Mouse (Mus musculus): ENCODE data around the gene Car11. TPM values are rescaled to one million over a fixed set of nuclear protein-coding genes. Genes with fewer than 3 reads are reported as not detected.

Gene Car11
- polyA plus RNA-seq, 1 experiment from 2014 or later: 4.9 TPM

GRCm38 (mm10) chr7:45708221-45708761, 8.6 kb downstream of the Car11 start:
- peaks cover 59% of the 10 kb centered on the region for H3K4me1 ChIP-seq
- no peak for DNase-seq (ENCODE audit: low spot score)
- 30% methylated on average over 13 of the region's 13 CpGs for WGBS
- H3K27me3 ChIP-seq (ENCODE audit: low read depth, poor library complexity, severe bottlenecking): no peaks in the 10 kb centered on the region
- peak overlapping the region; percentile 81 for H3K4me3 ChIP-seq
- peak overlapping the region; percentile 90 for H3K27ac ChIP-seq
- H3K9me3 ChIP-seq (replicated peaks): no peaks in the 10 kb centered on the region
- H3K36me3 ChIP-seq: peaks cover 39% of the 10 kb centered on the region

- 62% methylated on average over 6 of the region's 6 CpGs for WGBS
- Histone ChIP-seq H3K27me3 (ENCODE audit: low read depth, poor library complexity, severe bottlenecking) (no peaks in the 10 kb centered on the region), H3K36me3 (peaks cover 43% of the 10 kb centered on the region), H3K27ac (0 out of 2 replicates have a peak overlapping the region, but pooled peaks have one; percentile 90), H3K4me3 (peak overlapping the region; percentile 81; the same call in 1 of the 2 replicates), H3K4me1 (peaks cover 54% of the 10 kb centered on the region), H3K9me3 (replicated peaks) (no peaks in the 10 kb centered on the region)
- no peak for DNase-seq (ENCODE audit: low spot score)
Measured at GRCm38 (mm10) chr7:45709036-45709435, 9.4 kb downstream of the Car11 start.

DNA sequence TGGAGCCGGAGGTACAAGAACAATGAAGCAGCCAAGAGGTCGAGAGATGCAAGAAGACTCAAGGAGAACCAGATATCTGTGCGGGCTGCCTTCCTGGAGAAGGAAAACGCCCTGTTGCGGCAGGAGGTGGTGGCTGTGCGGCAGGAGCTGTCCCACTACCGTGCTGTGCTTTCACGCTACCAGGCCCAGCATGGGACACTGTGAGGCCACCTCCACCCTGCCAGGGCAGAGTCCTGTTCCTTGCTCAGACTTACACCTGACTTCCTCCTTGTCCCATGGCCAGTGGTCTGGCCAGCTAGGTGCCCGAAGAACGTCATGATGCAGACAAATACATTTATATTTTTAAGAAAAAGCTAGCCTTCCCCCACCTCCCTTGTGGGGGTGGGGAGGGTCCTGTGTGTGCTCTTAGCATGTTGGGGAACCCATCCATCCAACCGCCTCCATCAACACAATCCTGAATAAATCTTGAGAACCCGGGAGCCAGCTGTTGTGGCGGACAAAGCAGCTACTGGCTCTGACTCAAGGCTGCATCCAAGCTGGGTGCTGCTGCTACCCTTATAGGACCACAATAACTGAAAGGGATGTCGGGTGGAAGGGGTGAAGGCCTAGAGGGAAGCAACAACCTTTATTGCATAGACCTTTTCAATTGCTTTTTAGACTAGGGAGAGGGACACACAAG, 10.2 kb downstream of the Car11 start:
- Histone ChIP-seq H3K9me3 (replicated peaks) (no peaks in the 10 kb centered on the region), H3K36me3 (peaks cover 43% of the 10 kb centered on the region), H3K4me3 (no peak overlapping the region), H3K27me3 (ENCODE audit: low read depth, poor library complexity, severe bottlenecking) (no peaks in the 10 kb centered on the region), H3K4me1 (peaks cover 58% of the 10 kb centered on the region), H3K27ac (0 out of 2 replicates have a peak overlapping the region, but pooled peaks have one; percentile 10)
- no peak for DNase-seq (ENCODE audit: low spot score)
- 83% methylated on average over 14 of the region's 14 CpGs for WGBS

DNA sequence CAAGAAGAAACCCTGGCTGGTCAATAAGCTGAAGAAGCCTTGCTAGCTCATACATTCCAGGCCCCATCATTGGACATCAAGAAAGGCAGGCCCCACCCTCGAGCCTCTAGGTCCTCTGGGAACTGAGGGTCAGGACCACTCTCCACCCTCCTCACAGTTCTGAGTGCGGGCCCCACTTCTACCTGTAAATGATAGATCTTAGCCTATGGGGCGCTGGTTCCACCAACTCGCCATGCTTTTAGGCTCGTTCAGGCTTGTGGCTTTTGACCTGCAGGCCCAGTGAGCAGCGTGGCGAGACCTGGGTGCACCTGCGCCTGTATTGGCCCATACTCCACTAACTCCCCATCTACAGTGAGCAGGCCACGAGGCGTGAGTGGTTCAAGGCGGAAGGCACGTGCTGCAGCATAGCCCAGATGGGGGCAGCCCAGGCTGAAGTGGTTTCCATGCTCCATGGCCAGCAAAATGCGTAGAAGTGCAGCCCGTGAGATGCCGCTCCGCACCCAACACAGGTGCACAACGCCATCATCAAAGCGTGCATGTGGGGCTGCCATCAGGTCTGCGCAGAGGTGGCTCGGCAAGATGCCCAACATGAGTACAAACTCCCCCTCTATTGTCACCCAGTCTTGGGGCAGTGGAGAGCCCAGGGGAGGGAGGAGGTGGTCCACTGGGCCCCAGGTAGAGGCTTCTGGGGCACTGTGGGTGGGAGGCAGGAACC, 11.0 kb downstream of the Car11 start:
- 95% methylated on average over 20 of the region's 20 CpGs for WGBS
- Histone ChIP-seq H3K36me3 (peaks cover 43% of the 10 kb centered on the region), H3K27me3 (ENCODE audit: low read depth, poor library complexity, severe bottlenecking) (no peaks in the 10 kb centered on the region), H3K4me3 (no peak overlapping the region), H3K9me3 (replicated peaks) (no peaks in the 10 kb centered on the region), H3K27ac (no peak overlapping the region), H3K4me1 (peaks cover 60% of the 10 kb centered on the region)
- no peak for DNase-seq (ENCODE audit: low spot score)

DNA sequence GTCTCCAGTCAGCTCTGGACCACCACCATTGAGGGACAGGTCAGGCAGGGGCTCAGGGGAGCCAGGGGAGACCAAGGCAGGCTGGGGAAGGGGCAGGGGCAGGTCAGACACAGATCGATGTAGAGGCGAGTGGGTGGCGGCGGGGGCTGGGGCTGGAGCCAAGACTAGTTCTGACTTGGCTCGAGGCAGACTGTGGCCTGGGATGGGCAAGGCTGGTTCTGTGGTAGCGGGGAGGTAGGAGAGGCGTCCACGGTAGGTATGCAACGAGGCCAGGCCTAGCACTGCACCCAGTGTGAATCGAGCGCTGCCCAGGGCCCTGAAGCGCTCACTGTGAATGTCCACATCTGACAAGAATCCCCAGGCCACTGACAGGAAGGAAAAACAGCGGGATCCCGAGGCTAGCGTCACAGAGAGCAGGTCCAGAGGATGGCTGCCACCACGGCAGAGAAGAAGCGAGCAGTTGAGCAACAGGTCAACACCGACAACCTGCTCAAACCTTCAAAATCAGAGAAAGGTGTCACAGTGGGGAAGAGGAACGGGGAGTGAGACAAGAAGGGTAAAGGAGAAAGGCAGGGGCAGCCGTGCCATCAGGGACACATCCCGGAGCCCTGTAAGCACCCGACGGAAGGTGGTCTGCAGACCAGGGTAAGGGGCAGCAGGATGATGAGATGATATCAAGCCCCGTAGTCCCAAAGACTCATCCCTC, 11.8 kb downstream of the Car11 start:
- Histone ChIP-seq H3K27me3 (ENCODE audit: low read depth, poor library complexity, severe bottlenecking) (no peaks in the 10 kb centered on the region), H3K27ac (no peak overlapping the region), H3K9me3 (replicated peaks) (no peaks in the 10 kb centered on the region), H3K4me3 (0 out of 2 replicates have a peak overlapping the region, but pooled peaks have one; percentile 6), H3K36me3 (peaks cover 43% of the 10 kb centered on the region), H3K4me1 (peaks cover 60% of the 10 kb centered on the region)
- no peak for DNase-seq (ENCODE audit: low spot score)
- 95% methylated on average over 24 of the region's 24 CpGs for WGBS

DNA sequence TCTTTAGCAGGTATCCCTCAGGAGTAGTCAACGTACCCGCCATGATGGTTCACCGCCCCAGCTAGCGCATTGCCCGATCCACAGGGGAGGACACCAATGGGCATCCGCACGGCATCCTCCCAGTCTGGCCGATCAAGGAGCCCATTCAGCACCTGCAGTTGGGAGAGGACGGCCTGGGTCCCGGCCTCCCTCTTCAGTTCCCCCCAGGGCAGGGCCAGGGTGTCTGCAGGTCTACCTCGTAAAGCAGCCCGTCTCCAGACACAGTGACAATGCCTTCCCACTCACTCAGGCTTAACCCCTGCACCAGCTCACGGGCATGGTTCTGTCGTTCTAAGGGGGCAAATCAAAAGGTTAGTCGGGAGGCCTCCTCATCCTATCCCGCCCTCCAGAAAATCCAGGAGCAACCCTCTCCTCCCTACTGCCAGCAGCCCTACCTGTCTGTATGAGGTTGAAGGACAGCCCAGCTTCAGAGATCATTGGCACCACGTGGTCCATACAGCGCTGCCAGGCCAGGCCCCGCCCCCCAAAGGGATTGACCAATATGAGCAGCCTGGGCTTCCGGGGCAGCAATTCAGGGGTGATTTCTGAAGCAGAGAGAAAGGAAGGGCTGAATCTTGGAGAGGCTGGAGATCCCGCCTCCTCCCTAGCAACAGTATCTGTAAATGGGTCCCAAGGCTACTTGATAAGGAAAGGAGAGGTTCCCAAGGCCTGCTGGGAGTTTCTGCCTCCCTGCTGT, 12.5 kb downstream of the Car11 start:
- WGBS: 88% methylated on average over 21 of the region's 21 CpGs
- H3K27ac ChIP-seq: no peak overlapping the region
- peaks cover 60% of the 10 kb centered on the region for H3K4me1 ChIP-seq
- H3K9me3 ChIP-seq (replicated peaks): no peaks in the 10 kb centered on the region
- no peak overlapping the region for H3K4me3 ChIP-seq
- DNase-seq (ENCODE audit: low spot score): no peak
- peaks cover 43% of the 10 kb centered on the region for H3K36me3 ChIP-seq
- no peaks in the 10 kb centered on the region for H3K27me3 ChIP-seq (ENCODE audit: low read depth, poor library complexity, severe bottlenecking)

DNA sequence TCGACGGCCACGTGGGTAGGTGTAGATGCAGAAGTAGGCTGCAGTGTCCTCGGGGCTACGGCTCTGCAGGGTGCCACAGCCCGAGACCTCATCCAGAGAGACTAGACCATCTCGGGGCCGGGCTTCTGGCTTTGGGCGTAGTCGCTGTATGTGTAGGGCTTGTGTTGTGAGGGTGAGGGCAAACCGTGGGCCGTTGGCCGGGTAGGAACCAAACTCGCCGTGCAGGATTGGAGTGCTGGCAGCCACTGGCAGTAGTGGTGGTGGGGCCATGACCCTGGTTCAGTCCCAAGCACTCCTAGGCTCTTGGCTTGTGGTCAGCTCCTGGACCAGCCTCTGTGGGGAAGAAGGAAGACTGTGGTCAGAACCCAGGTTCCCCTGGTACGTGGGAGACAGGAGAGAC, 13.8 kb downstream of the Car11 start:
- Histone ChIP-seq H3K9me3 (replicated peaks) (no peaks in the 10 kb centered on the region), H3K4me1 (peaks cover 49% of the 10 kb centered on the region), H3K27me3 (ENCODE audit: low read depth, poor library complexity, severe bottlenecking) (no peaks in the 10 kb centered on the region), H3K36me3 (peaks cover 43% of the 10 kb centered on the region), H3K4me3 (no peak overlapping the region), H3K27ac (no peak overlapping the region)
- no peak for DNase-seq (ENCODE audit: low spot score)
- WGBS: 93% methylated on average over 16 of the region's 16 CpGs

DNA sequence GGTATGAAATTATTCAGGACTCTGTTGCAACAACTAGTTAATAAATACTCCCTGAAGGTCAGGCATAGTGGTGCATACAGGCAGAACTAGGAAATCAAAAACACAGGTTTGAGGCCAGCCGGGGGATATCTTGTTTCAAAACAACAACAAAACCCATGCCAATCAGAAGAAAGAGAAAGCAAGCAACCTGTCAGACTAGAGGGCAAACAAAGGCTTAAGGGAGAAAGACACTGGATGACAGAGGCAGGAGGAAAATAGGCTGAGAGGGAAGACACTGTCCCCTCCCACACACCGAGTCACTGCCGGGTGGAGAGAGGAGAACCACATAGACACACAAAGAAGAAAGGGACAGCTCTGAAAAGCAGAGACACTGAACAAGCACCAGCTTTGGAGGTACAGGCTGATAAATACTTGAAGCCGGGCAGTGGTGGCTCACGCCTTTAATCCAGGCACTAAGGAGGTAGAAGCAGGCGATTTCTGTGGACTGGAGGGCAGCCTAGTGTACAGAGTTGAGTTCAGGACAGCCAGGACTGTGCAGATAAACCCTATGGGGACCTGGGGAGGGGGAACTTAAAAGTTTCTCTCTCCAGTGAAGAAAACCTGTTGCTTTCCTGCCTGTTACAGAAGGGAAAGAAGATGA, 14.4 kb downstream of the Car11 start:
- WGBS: 91% methylated on average over 6 of the region's 6 CpGs
- Histone ChIP-seq H3K4me3 (peak overlapping the region; percentile 74), H3K9me3 (replicated peaks) (no peaks in the 10 kb centered on the region), H3K36me3 (peaks cover 47% of the 10 kb centered on the region), H3K4me1 (peaks cover 46% of the 10 kb centered on the region), H3K27ac (peak overlapping the region; percentile 77; the same call in 1 of the 2 replicates), H3K27me3 (ENCODE audit: low read depth, poor library complexity, severe bottlenecking) (no peaks in the 10 kb centered on the region)
- no peak for DNase-seq (ENCODE audit: low spot score)

GRCm38 (mm10) chr7:45714630-45715089, 15.0 kb downstream of the Car11 start:
- no peak for DNase-seq (ENCODE audit: low spot score)
- Histone ChIP-seq H3K4me1 (peaks cover 46% of the 10 kb centered on the region), H3K4me3 (peak overlapping the region; percentile 74), H3K27me3 (ENCODE audit: low read depth, poor library complexity, severe bottlenecking) (no peaks in the 10 kb centered on the region), H3K27ac (peak overlapping the region; percentile 77), H3K9me3 (replicated peaks) (no peaks in the 10 kb centered on the region), H3K36me3 (peaks cover 51% of the 10 kb centered on the region)
- WGBS: 9% methylated on average over 14 of the region's 14 CpGs

DNA sequence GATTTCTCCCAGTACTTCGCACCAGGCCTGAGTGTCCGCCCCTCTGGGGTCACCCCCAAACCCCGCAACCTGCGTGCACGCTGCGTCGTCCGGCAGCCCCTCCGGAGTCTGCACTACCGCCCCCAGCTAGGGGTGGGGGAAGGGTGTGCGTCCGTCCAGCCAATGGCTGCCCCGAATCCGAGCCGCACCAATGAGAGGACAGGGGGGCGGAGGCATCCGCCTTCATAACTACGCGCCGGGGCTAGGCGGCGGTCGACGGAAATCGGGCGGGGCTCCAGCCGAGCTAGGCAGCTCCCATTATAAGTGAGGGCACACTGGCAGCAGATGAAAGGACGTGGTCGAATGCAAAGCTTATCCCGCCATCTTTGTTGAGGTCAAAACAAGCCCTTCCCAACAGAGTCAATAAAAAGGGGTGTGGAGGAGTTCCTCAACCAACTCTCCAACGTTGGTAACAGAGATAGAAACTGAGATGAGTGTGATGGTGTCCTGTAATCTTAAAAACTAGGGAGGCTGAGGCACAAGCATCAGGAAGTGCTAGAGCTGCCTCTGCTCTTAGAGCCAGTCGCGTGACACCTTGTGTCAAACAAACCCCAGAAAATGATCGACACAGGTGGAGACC, 15.6 kb downstream of the Car11 start, which contains the start of gene Rpl18:
Gene Rpl18 (plus strand): TSS at position 368 of the 619 bp plus-strand sequence.
- peak; percentile 95 for DNase-seq (ENCODE audit: low spot score)
- no peaks in the 10 kb centered on the region for H3K27me3 ChIP-seq (ENCODE audit: low read depth, poor library complexity, severe bottlenecking)
- H3K36me3 ChIP-seq: peaks cover 51% of the 10 kb centered on the region
- H3K9me3 ChIP-seq (replicated peaks): no peaks in the 10 kb centered on the region
- peak within 1 kb of the TSS; percentile 77 for H3K27ac ChIP-seq
- WGBS: 8% methylated on average over 34 of the region's 34 CpGs
- H3K4me3 ChIP-seq: peak within 1 kb of the TSS; percentile 74
- H3K4me1 ChIP-seq: peaks cover 49% of the 10 kb centered on the region

DNA sequence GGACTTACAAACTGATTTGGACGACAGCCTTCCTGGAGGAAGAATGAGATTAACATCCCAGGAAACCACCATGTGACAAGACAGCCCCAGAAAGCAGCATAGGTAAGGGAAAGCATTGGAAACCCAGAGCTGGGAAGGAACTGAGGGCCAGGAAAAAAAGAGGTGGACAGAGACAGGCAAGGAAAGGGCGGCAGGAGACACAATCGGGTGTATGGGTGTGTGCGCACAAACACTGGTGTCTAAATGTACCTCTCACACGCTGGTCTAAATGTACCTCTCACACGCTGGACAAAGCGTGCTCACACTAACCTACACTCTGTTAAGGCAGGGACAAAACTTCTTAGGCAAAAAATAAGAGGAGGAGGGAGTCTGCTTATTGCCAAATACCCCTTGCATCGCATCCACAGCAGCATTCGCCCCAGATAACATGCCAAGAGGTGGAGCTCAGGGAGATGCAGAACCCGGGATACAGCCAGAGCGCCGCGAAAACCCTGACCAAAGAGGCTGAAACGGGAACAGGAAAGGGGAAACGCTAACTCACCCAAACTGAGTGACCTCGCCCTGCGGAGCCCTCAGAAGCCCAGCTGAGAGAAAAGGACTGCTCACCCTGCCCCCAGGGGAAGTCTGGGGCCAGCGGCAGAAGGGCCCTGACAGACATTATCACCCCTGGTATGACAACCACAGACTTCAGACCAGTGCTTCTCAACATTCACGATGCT, 16.3 kb downstream of the Car11 start:
- H3K27ac ChIP-seq: peak overlapping the region; percentile 77

More for the DNA sequence above, 16.3 kb downstream of the Car11 start:
- peaks cover 51% of the 10 kb centered on the region for H3K36me3 ChIP-seq
- no peak for DNase-seq (ENCODE audit: low spot score)
- no peaks in the 10 kb centered on the region for H3K9me3 ChIP-seq (replicated peaks)
- 85% methylated on average over 19 of the region's 19 CpGs for WGBS
- H3K27me3 ChIP-seq (ENCODE audit: low read depth, poor library complexity, severe bottlenecking): no peaks in the 10 kb centered on the region
- peaks cover 55% of the 10 kb centered on the region for H3K4me1 ChIP-seq
- H3K4me3 ChIP-seq: peak overlapping the region; percentile 74

Measured in limb, embryonic 10.5 days (tissue).